Mouse (Mus musculus) hindbrain, postnatal 0 days (tissue): ENCODE results near the gene Gm20388. TPM values are rescaled to one million over a fixed set of nuclear protein-coding genes. Genes with fewer than 3 reads are reported as not detected.

ENCODE experiments used
- ATAC-seq: fragments of 200-750 bp; cut with Nextera tagmentation; 2 replicates; pipeline ENCODE4 v1.8.0; 2017; ENCODE audit warnings: mild to moderate bottlenecking, moderate TSS enrichment, moderate library complexity
- DNase-seq: peaks from one replicate; pipeline ENCODE4 v3.0.0-alpha.2; 2015; ENCODE audit warnings: low spot score
- H3K27ac ChIP-seq: fragments of 300-500 bp; sonication (generic); 2 replicates; pipeline ENCODE4 v1.5.1; 2014; ENCODE audit warnings: mild to moderate bottlenecking
- H3K27me3 ChIP-seq: fragments of 300-500 bp; sonication (generic); 2 replicates; pipeline ENCODE4 v1.6.1; 2014; ENCODE audit warnings: low read length, mixed read lengths; ENCODE audit not compliant: insufficient read depth
- H3K36me3 ChIP-seq: fragments of 300-500 bp; sonication (generic); 2 replicates; pipeline ENCODE4 v1.6.1; 2014; ENCODE audit warnings: low read length, mixed read lengths; ENCODE audit not compliant: insufficient read depth
- H3K4me1 ChIP-seq: fragments of 300-500 bp; sonication (generic); 2 replicates; pipeline ENCODE4 v1.6.1; 2014; ENCODE audit warnings: antibody characterized with exemption, low read length, mixed read lengths; ENCODE audit not compliant: insufficient read depth
- H3K4me2 ChIP-seq: fragments of 300-500 bp; sonication (generic); 2 replicates; pipeline ENCODE4 v1.6.1; 2014; ENCODE audit warnings: low read depth, mild to moderate bottlenecking, low read length, moderate library complexity, mixed read lengths
- H3K4me3 ChIP-seq: fragments of 300-500 bp; sonication (generic); 2 replicates; pipeline ENCODE4 v1.5.1; 2014; ENCODE audit warnings: low read length
- H3K9ac ChIP-seq: fragments of 300-500 bp; sonication (generic); replicated peaks from 2 replicates; pipeline ENCODE4 v1.6.1; 2014; ENCODE audit warnings: mild to moderate bottlenecking, low read length, moderate library complexity, mixed read lengths
- H3K9me3 ChIP-seq: fragments of 300-500 bp; sonication (generic); 2 replicates; pipeline ENCODE4 v1.6.1; 2016; ENCODE audit warnings: low read length, mixed read lengths
- CTCF ChIP-seq: IDR thresholded peaks from 2 replicates; pipeline ENCODE4 v1.5.1; 2016; ENCODE audit warnings: antibody characterized with exemption, control low read depth, low read depth
- WGBS: fragments of 180-500 bp; shearing (Covaris S2); extraction: QIAGEN DNeasy Blood & Tissue Kit; methylation state at CpG from one replicate; pipeline ENCODE4 v1.1.7; 2014; 5-methylcytosine and 5-hydroxymethylcytosine counted together
- polyA plus RNA-seq: library from polyadenylated mRNA; unstranded; fragments of >200 nt; fragmentation: Nextera tagmentation; extraction: Ambion mirVana; gene quantifications from 2 replicates; pipeline ENCODE4 v1.2.1, GENCODE M21; 2015
- total RNA-seq: library from RNA; depleted of rRNA; stranded (reverse); fragments of >200 nt; gene quantifications from 2 replicates; pipeline ENCODE4 v1.2.3, GENCODE M21; 2014

The Gm20388 gene
- total and polyA plus RNA-seq, 2 experiments from 2014 or later: 71.3 TPM; not detected in 1

DNA sequence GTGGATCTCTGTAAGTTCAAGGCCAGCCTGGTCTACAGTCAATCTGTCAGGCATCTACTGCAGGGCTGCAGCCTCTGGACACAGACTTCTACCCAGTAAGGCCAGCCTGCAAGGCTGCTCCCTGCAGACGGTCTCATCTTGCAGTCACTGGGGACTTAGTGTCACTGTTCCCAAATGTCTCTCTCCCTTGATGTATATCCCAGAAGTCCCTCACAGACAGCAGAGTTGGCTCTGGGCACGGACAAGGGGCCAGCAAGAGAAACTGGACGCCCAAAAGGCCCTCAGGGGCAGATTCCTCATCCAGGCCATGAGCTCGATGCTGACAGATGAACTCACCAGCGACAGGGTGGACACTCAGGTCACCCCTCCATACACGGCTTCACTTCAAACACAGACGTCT lies 1661.5 kb downstream of the Gm20388 start:
- H3K9me3 ChIP-seq: no peaks in the 10 kb centered on the region
- TF ChIP-seq CTCF: no peak
- no peak overlapping the region for H3K9ac ChIP-seq
- no peak for ATAC-seq
- no peaks in the 10 kb centered on the region for H3K36me3 ChIP-seq
- DNase-seq: no peak
- no peak overlapping the region for H3K4me2 ChIP-seq
- no peak overlapping the region for H3K27ac ChIP-seq
- no peaks in the 10 kb centered on the region for H3K27me3 ChIP-seq
- peaks cover 14% of the 10 kb centered on the region for H3K4me1 ChIP-seq
- WGBS: 81% methylated on average over 7 of the region's 7 CpGs
- no peak overlapping the region for H3K4me3 ChIP-seq

DNA sequence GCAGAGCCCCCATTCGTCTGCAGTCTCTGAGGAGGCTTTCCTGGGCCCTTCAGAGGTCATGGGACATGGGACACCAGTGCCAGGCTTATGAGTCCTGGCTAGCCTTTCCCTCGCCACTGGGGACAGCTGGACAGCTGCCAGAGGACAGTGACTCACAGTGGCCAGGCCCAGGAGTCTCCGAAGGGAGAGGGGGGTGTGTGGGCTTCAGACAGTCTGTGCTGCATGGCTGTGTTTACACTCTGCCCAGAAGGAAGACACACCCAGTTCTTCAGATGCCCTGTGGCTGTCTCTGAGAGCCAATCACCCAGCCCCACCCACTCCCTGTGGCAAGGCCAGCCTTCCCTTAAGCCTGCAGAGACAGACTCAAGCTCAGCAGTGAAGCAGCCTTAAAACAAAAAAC lies 1662.6 kb downstream of the Gm20388 start:
- 34% methylated on average over 3 of the region's 3 CpGs for WGBS
- ATAC-seq: peak; percentile 45; the same call in 1 of the 2 replicates
- Histone ChIP-seq H3K27ac (no peak overlapping the region), H3K4me2 (no peak overlapping the region), H3K4me3 (no peak overlapping the region), H3K36me3 (no peaks in the 10 kb centered on the region), H3K9me3 (no peaks in the 10 kb centered on the region), H3K27me3 (no peaks in the 10 kb centered on the region), H3K4me1 (peaks cover 15% of the 10 kb centered on the region), H3K9ac (no peak overlapping the region)
- DNase-seq: peak; percentile 41
- no peak for TF ChIP-seq CTCF

GRCm38 (mm10) chr8:121575661-121576060 lies 1665.0 kb downstream of the Gm20388 start:
- H3K4me1 ChIP-seq: peaks cover 15% of the 10 kb centered on the region
- DNase-seq (no peak), ATAC-seq (no peak)
- no peaks in the 10 kb centered on the region for H3K36me3 ChIP-seq
- TF ChIP-seq CTCF: no peak
- 77% methylated on average over 3 of the region's 3 CpGs for WGBS
- no peak overlapping the region for H3K4me2 ChIP-seq
- H3K4me3 ChIP-seq: no peak overlapping the region
- no peak overlapping the region for H3K9ac ChIP-seq
- no peak overlapping the region for H3K27ac ChIP-seq
- H3K9me3 ChIP-seq: no peaks in the 10 kb centered on the region
- H3K27me3 ChIP-seq: no peaks in the 10 kb centered on the region

GRCm38 (mm10) chr8:121577751-121578675 lies 1667.4 kb downstream of the Gm20388 start:
- DNase-seq (peak; percentile 56), ATAC-seq (peak; percentile 66)
- no peak for TF ChIP-seq CTCF
- Histone ChIP-seq H3K9me3 (no peaks in the 10 kb centered on the region), H3K27ac (peak overlapping the region; percentile 82), H3K27me3 (no peaks in the 10 kb centered on the region), H3K9ac (peak overlapping the region; percentile 85), H3K4me2 (peak overlapping the region; percentile 66), H3K4me3 (peak overlapping the region; percentile 83), H3K36me3 (no peaks in the 10 kb centered on the region), H3K4me1 (peaks cover 15% of the 10 kb centered on the region)
- WGBS: under 1% methylated on average over 44 of the region's 44 CpGs

- Histone ChIP-seq H3K9me3 (no peaks in the 10 kb centered on the region), H3K9ac (peak within 1 kb of the TSS; percentile 85), H3K27me3 (no peaks in the 10 kb centered on the region), H3K27ac (peak within 1 kb of the TSS; percentile 82), H3K4me2 (peak within 1 kb of the TSS; percentile 66), H3K4me3 (peak within 1 kb of the TSS; percentile 83), H3K36me3 (no peaks in the 10 kb centered on the region), H3K4me1 (peaks cover 12% of the 10 kb centered on the region)
- WGBS: under 1% methylated on average over 63 of the region's 63 CpGs
- DNase-seq (peak; percentile 97), ATAC-seq (peak; percentile 95)
- no peak for TF ChIP-seq CTCF
Observed at GRCm38 (mm10) chr8:121578676-121579451, 1668.2 kb downstream of the Gm20388 start, which contains the start of gene Fbxo31. TSS of gene Fbxo31 (minus strand) at chr8:121578806.

DNA sequence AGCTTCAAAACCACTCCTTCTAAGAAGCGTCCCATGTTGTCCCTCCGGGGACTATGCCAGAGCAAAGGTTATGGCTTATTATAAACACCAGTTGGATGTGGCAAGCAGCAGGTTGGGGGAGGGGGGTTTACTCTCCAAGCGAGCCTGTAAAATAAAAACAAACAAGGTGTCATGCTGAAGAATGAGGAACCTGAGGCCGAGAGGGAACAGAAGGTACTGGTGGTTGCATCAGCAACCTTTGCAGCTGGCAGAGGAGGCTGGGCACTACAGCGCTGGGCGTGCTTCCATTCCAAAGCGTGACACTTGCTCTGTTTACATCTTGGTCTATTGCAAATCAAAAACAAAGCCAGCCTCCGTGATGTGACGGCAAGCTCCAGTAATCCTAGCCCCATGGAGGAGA lies 1669.8 kb downstream of the Gm20388 start:
- H3K36me3 ChIP-seq: no peaks in the 10 kb centered on the region
- 33% methylated on average over 9 of the region's 9 CpGs for WGBS
- DNase-seq: no peak
- peaks cover 12% of the 10 kb centered on the region for H3K4me1 ChIP-seq
- H3K27me3 ChIP-seq: no peaks in the 10 kb centered on the region
- no peak overlapping the region for H3K4me3 ChIP-seq
- no peak for TF ChIP-seq CTCF
- no peaks in the 10 kb centered on the region for H3K9me3 ChIP-seq
- no peak overlapping the region for H3K9ac ChIP-seq
- ATAC-seq: no peak
- H3K27ac ChIP-seq: no peak overlapping the region
- no peak overlapping the region for H3K4me2 ChIP-seq
